Mouse (Mus musculus): ENCODE measurements around the gene Gnb3.

- TF ChIP-seq POLR2A (IDR thresholded peaks at IDR 0.05; ENCODE audit: insufficient read depth, low read depth, low read length), result no peak
- no peak for TF ChIP-seq CTCF (IDR thresholded peaks at IDR 0.05; ENCODE audit: insufficient read depth, low read depth, low read length)
Observed at GRCm38 (mm10) chr6:124840241-124841167, at the start of gene Gnb3.

Data from olfactory bulb, adult 2 months (tissue).